Mouse (Mus musculus) MN1 (cell line): ENCODE data around the gene Zfp644.
A peak's percentile ranks its signal among the peaks of the same experiment; 100 is the strongest.
"Not testable (repeated sequence)": the region's sequence is repeated elsewhere in the genome, so short reads cannot be mapped to it uniquely, and the experiment has no call there.

Source experiments
- DNase-seq: peaks from one replicate; pipeline ENCODE4 v3.0.0-alpha.2; 2016; ENCODE audit warnings: low spot score

Gene Zfp644

GRCm38 (mm10) chr5:106696396-106697337, at the start of gene Zfp644:
Gene Zfp644 (minus strand): TSS chr5:106697287.
- DNase-seq, result peak; percentile 83

GRCm38 (mm10) chr5:106739716-106740115, 42.6 kb upstream of the Zfp644 start:
- DNase-seq, result no peak

DNA sequence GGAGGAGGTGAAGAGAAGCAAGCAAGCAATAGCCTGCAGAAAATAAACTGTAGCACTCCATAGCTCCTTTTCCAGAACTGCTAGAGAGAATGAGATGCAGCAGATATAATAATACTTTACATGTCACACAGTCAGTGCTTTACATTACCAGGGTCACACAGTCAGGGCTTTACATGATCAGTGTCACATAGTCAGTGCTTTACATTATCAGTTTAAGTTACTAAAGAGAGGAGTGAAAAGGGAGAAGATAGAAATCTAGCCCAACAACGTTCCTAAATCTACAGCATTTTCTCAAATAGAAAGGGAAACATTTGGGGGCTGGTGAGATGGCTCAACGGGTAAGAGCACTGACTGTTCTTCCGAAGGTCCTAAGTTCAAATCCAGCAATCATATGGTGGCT, 26.4 kb upstream of the Zfp644 start:
- no peak for DNase-seq

DNA sequence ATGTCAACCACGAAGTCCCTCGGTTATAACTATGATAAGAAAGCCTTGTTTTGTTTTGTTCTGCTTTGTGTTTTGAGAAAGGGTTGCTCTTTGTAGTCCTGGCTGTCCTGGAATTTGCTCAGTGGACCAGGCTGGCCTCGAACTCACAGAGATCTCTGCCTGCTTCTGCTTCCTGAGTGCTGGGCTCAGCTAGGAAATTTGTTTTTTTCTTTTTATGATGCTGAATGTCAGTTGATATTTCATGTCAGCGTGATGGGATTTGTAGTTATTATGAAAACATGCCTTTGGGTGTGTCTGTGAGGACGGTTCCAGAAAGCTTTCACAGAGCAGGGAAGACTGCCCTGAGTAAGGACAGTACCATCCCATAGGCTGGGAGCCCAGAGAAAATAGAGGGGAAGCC, 25.7 kb upstream of the Zfp644 start:
- DNase-seq, result no peak

DNA sequence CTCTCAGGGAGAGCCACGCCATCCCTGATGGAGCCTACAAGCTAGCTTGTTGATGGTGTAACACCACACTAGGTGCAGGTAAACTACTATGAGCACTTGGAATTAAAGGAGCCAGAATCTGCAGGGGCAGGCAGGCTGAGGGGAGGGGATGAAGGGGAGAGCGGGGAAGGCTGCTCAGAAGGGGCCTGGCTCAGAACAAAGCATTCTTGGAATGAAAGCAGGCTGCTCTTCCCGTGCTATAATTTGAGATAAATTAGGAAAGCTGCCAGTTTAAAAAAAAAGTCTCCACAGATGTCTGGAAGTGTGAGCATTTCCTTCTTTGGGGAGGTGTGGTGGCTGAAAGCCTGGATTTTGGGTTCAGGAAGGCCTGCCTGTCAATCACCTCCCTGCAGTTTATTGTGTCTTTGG, 14.8 kb upstream of the Zfp644 start:
- no peak for DNase-seq

- no peak for DNase-seq
Observed at GRCm38 (mm10) chr5:106711220-106711726, 14.2 kb upstream of the Zfp644 start.

DNA sequence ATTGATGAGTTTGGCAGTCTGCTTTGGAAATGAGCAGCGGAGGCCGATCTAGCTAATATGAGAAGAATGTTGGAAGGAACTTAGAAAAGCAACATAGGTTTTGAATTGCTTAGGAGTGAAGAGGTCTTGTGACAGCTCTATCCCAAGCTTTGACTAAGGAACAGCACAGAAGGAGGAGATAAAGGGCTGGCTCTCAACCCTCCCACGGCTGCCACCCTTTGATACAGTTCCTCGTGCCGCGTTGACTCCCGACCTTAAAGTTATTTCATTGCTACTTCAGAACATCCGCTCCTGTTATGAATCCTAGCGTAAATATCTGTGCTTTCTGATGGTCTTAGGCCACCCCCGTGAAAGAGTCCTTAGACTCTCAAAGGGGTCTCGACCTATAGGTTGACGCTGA, 13.5 kb upstream of the Zfp644 start:
- DNase-seq, result no peak

- no peak for DNase-seq
Observed at GRCm38 (mm10) chr5:106710085-106710409, 13.0 kb upstream of the Zfp644 start.

DNA sequence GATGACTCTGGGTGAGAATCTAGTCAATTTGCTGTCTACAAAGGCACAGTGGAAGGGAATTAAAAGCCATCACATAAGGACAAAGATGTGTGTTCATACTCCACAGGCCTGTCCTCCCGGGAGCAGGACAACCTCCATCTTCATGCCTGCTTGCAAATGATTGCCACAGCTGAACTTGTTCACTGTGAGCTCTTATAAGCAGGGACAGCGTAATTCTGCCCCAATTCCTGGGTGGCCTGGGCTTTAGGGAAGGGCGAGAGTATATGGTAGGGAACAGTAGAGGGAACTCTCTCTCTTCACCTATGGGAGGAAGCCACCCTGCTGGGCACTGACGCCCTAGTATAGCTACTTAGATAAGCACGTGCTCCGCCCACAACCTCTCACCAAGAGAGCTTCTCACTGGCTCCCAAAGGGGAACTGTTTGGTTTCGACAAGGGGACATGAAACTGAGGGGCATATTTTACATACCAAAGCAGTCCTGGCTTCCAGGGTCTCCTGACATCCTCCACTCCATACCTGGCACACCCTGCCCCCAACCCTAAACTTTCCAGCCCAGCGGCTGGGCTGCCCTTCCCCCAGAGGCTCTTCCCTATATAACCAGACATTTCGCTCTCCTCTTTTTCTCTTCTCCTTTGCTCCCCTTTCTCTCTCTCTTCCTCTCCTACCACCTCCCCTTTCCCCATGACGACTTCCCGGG, 12.4 kb upstream of the Zfp644 start:
- no peak for DNase-seq

- no peak for DNase-seq
Observed at GRCm38 (mm10) chr5:106706363-106706762, 9.3 kb upstream of the Zfp644 start.

DNA sequence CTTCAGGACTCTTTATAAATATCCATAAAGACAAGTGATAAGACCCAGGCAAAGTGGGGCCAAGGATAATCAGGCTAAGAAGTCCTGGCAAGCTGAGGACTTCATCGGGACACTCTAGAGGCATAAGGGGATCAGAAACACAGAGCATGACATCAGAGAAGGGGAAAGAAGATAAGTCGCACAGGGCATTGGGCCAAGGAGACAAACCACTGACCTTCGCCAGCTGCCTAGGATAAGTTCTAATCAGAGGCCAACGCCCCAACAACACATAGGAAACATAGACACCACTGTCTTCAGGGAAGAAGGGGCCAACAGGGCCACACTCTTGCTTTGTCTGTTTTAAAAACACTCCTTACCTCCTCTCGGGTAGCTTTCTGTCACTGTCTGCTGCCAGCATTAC, 8.1 kb upstream of the Zfp644 start:
- DNase-seq, result no peak

GRCm38 (mm10) chr5:106695681-106696395, 1.2 kb downstream of the Zfp644 start:
- DNase-seq, result peak; percentile 64

DNA sequence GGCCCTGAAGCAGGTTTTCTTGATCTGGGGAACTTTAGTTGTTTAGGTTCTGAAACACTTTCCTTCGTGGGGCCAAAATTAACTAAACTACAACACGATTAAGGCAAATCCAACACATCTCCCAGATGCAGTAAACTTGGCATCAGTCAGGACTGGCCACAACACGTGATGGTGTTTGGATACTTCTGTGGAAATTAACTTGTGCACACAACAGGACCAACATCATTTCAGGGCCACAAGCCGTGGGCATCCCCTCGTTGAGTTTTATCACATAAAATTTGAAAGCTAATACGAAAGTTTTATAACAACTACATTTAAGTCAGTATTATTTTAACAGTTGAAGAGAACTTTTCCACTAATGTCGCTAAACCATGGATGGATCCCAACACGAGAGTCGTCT, 1.9 kb downstream of the Zfp644 start:
- DNase-seq, result no peak

DNA sequence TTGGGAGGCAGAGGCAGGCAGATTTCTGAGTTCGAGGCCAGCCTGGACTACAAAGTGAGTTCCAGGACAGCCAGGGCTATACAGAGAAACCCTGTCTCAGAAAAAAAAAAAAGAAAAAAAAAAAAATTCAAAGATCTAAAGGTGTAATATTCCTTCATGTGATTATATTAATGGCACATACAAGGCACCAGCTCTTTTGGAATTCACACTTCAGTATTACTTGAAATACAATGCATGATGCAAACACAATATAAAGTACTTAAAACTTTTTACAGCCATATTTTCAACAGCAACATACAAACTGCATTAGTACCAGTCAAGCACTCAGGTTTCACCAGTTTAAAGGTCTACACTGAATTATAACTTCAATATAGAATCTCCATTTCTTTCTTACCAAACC, 2.4 kb downstream of the Zfp644 start:
- DNase-seq, result no peak

DNA sequence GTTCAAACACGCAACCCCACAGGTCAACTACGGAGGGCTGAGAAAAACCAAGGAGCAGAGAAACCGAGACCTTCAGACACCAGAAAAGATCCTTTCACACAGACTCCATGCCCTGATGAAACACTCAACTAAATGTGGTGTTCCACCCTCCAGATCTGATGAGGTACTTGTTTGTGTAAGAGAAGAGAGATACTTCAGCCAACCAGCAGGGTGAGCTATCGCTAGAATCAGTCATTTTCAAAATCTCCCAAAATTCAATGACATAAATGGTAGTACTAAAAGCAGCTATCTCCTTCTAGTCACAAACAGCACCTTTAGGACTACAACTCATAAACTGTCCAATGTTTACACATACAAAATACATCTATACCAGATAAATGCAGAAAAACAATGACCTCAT, 4.1 kb downstream of the Zfp644 start:
- DNase-seq, result no peak

- DNase-seq, result no peak
Observed at GRCm38 (mm10) chr5:106680636-106681458, 16.2 kb downstream of the Zfp644 start.

DNA sequence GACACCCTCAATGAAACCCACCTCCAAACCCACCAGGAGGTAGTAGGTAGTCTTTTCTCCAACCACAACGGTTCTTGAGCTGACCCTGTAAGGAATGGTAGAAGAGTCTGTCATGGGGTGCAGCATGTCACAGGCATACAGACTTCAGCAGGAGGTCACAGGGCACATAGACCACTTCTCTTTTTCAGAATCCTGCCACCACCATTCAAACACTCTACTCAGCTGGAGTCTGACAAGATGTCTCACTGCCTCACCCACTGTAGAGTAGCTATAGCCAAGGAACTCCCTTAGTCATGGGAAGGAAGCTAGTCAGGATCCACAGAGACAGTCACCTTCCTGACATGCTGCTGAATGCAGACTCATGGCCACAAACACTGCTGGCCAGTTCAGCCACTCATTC, 17.4 kb downstream of the Zfp644 start:
- no peak for DNase-seq

DNA sequence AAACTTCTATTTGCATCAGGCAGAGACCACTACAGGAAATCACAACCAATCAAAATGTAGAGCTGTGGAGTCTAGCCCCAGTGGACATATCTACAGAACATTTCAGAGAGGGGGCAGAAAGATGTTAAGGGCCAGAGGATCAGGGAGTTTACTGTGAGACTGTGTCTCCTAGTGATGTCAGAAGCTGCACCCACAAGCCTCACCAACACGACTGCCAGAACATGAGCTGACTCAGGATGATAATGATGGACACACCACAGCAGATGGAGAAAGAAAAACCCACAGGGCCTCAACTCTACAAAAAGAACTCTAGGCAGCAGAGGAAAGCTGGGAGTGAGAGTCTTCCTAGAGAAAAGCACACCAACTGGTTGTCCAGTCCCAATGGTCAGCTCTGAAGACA, 18.3 kb downstream of the Zfp644 start:
- DNase-seq, result not testable (repeated sequence)

DNA sequence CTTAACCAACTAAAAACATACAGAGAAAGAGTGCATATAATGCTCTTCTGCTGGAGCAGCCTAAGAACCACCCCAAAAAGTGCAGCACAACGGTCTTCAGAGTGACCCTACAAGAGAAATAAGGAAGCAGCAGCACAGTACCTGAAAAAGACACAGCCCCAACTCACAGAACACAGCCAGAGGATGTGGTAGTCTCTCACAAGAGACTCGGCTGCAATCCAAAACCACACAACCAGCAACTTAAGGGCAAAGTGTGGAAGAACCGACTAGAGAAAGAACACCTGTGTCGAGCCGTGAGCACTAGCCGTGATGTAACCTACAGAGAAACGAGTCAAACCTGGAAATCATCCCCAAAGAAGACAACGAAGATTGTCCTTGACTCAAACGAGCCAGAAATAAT, 20.3 kb downstream of the Zfp644 start:
- DNase-seq, result no peak

DNA sequence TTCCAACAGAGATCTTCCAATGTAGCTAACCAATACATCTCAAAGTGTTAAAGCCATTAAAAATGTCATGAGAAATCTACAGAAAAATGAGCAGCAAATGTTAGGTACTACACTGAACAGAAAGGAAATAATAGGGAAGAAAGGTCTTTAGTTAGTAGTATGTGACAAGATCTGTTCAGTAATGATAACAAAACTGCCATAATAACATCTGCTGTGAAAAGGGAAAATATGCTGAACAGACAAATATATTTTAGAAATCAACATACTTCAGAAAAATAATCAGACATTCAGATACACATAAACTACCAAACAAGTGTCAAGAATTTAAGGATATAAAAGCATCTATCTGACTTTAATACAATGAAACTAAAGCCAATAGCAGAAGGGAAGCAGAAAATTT, 24.5 kb downstream of the Zfp644 start:
- no peak for DNase-seq

GRCm38 (mm10) chr5:106671893-106672292, 25.2 kb downstream of the Zfp644 start:
- no peak for DNase-seq

DNA sequence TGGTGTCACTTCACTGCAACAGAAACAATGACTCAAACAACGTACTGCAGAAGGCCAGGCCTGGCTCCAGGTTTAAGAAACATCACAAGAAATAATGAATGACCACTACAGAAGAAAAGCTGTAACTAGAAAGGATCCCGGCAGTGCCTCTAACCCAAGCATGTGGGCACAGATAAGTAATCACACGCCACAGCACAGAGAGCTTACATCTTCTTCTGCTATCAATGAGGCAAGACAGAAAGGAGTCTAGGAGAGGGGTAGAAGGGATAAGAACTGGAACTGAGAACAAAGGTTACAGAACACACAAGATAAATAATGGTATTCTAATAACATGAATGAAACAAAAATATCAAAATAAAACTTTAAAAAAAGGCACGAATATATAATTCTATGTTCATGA, 32.2 kb downstream of the Zfp644 start:
- no peak for DNase-seq
